Mouse (Mus musculus): ENCODE data around the gene Tenm4. TPM values are rescaled to one million over a fixed set of nuclear protein-coding genes. Genes with fewer than 3 reads are reported as not detected.

The Tenm4 gene
- polyA plus RNA-seq, 1 experiment from 2014 or later = 28.1 TPM

GRCm38 (mm10) chr7:96651626-96652341 lies 480.7 kb downstream of the Tenm4 start:
- H3K9ac ChIP-seq (replicated peaks; ENCODE audit: low read length) = no peak overlapping the region
- ATAC-seq (replicated peaks; ENCODE audit: insufficient number of reproducible peaks, low FRiP score, low TSS enrichment, low read depth) = peak; percentile 45; the same call in 1 of the 2 replicates

GRCm38 (mm10) chr7:96652844-96653243 lies 481.8 kb downstream of the Tenm4 start:
- ATAC-seq (replicated peaks; ENCODE audit: insufficient number of reproducible peaks, low FRiP score, low TSS enrichment, low read depth) = no peak
- DNase-seq (ENCODE audit: low spot score) = peak; percentile 66
- Histone ChIP-seq H3K9ac (replicated peaks; ENCODE audit: low read length) (no peak overlapping the region), H3K4me1 (ENCODE audit: control insufficient read depth, insufficient read depth, low read length) (peaks cover 24% of the 10 kb centered on the region), H3K27ac (replicated peaks; ENCODE audit: low read depth, low read length) (peak overlapping the region; percentile 56), H3K9me3 (replicated peaks; ENCODE audit: control insufficient read depth, low read length) (no peaks in the 10 kb centered on the region), H3K4me2 (ENCODE audit: low read depth, low read length) (no peak overlapping the region), H3K4me3 (ENCODE audit: low read depth, low read length) (no peak overlapping the region), H3K36me3 (replicated peaks; ENCODE audit: control insufficient read depth, insufficient read depth, low read depth, low read length) (no peaks in the 10 kb centered on the region), H3K27me3 (ENCODE audit: control insufficient read depth, insufficient read depth, low read length) (no peaks in the 10 kb centered on the region)
- WGBS = 15% methylated on average over 3 of the region's 3 CpGs

More at GRCm38 (mm10) chr7:96651626-96652341, 480.7 kb downstream of the Tenm4 start:
- Histone ChIP-seq H3K36me3 (replicated peaks; ENCODE audit: control insufficient read depth, insufficient read depth, low read depth, low read length) (no peaks in the 10 kb centered on the region), H3K9me3 (replicated peaks; ENCODE audit: control insufficient read depth, low read length) (no peaks in the 10 kb centered on the region), H3K4me3 (ENCODE audit: low read depth, low read length) (no peak overlapping the region), H3K4me1 (ENCODE audit: control insufficient read depth, insufficient read depth, low read length) (peaks cover 18% of the 10 kb centered on the region), H3K27me3 (ENCODE audit: control insufficient read depth, insufficient read depth, low read length) (no peaks in the 10 kb centered on the region), H3K4me2 (ENCODE audit: low read depth, low read length) (no peak overlapping the region), H3K27ac (replicated peaks; ENCODE audit: low read depth, low read length) (0 out of 2 replicates have a peak overlapping the region, but pooled peaks have one; percentile 22)
- no peak for DNase-seq (ENCODE audit: low spot score)
- 32% methylated on average over 6 of the region's 6 CpGs for WGBS

GRCm38 (mm10) chr7:96654206-96654605 lies 483.2 kb downstream of the Tenm4 start:
- ATAC-seq (replicated peaks; ENCODE audit: insufficient number of reproducible peaks, low FRiP score, low TSS enrichment, low read depth) = no peak
- no peak for DNase-seq (ENCODE audit: low spot score)
- WGBS = 60% methylated on average over 2 of the region's 2 CpGs
- Histone ChIP-seq H3K4me2 (ENCODE audit: low read depth, low read length) (no peak overlapping the region), H3K9ac (replicated peaks; ENCODE audit: low read length) (no peak overlapping the region), H3K36me3 (replicated peaks; ENCODE audit: control insufficient read depth, insufficient read depth, low read depth, low read length) (no peaks in the 10 kb centered on the region), H3K27me3 (ENCODE audit: control insufficient read depth, insufficient read depth, low read length) (no peaks in the 10 kb centered on the region), H3K9me3 (replicated peaks; ENCODE audit: control insufficient read depth, low read length) (no peaks in the 10 kb centered on the region), H3K27ac (replicated peaks; ENCODE audit: low read depth, low read length) (no peak overlapping the region), H3K4me3 (ENCODE audit: low read depth, low read length) (no peak overlapping the region), H3K4me1 (ENCODE audit: control insufficient read depth, insufficient read depth, low read length) (peaks cover 21% of the 10 kb centered on the region)

- DNase-seq (ENCODE audit: low spot score) (no peak), ATAC-seq (replicated peaks; ENCODE audit: insufficient number of reproducible peaks, low FRiP score, low TSS enrichment, low read depth) (no peak)
- no peaks in the 10 kb centered on the region for H3K36me3 ChIP-seq (replicated peaks; ENCODE audit: control insufficient read depth, insufficient read depth, low read depth, low read length)
- WGBS = 43% methylated on average over 3 of the region's 3 CpGs
- no peak overlapping the region for H3K9ac ChIP-seq (replicated peaks; ENCODE audit: low read length)
- no peak overlapping the region for H3K4me3 ChIP-seq (ENCODE audit: low read depth, low read length)
- no peak overlapping the region for H3K27ac ChIP-seq (replicated peaks; ENCODE audit: low read depth, low read length)
- no peaks in the 10 kb centered on the region for H3K9me3 ChIP-seq (replicated peaks; ENCODE audit: control insufficient read depth, low read length)
- H3K4me2 ChIP-seq (ENCODE audit: low read depth, low read length) = no peak overlapping the region
- H3K27me3 ChIP-seq (ENCODE audit: control insufficient read depth, insufficient read depth, low read length) = no peaks in the 10 kb centered on the region
- H3K4me1 ChIP-seq (ENCODE audit: control insufficient read depth, insufficient read depth, low read length) = peaks cover 21% of the 10 kb centered on the region
Observed at GRCm38 (mm10) chr7:96655096-96655716, 484.2 kb downstream of the Tenm4 start.

GRCm38 (mm10) chr7:96657101-96657830 lies 486.2 kb downstream of the Tenm4 start:
- H3K4me2 ChIP-seq (ENCODE audit: low read depth, low read length) = no peak overlapping the region; the same call in 1 of the 2 replicates

GRCm38 (mm10) chr7:96657857-96658580 lies 487.0 kb downstream of the Tenm4 start:
- peak overlapping the region; percentile 89; the same call in 1 of the 2 replicates for H3K27ac ChIP-seq (replicated peaks; ENCODE audit: low read depth, low read length)
- no peaks in the 10 kb centered on the region for H3K9me3 ChIP-seq (replicated peaks; ENCODE audit: control insufficient read depth, low read length)
- WGBS = 63% methylated on average over 11 of the region's 11 CpGs
- H3K4me2 ChIP-seq (ENCODE audit: low read depth, low read length) = no peak overlapping the region
- no peak overlapping the region for H3K4me3 ChIP-seq (ENCODE audit: low read depth, low read length)
- no peaks in the 10 kb centered on the region for H3K36me3 ChIP-seq (replicated peaks; ENCODE audit: control insufficient read depth, insufficient read depth, low read depth, low read length)
- H3K27me3 ChIP-seq (ENCODE audit: control insufficient read depth, insufficient read depth, low read length) = no peaks in the 10 kb centered on the region
- no peak overlapping the region for H3K9ac ChIP-seq (replicated peaks; ENCODE audit: low read length)
- ATAC-seq (replicated peaks; ENCODE audit: insufficient number of reproducible peaks, low FRiP score, low TSS enrichment, low read depth) (no peak), DNase-seq (ENCODE audit: low spot score) (no peak)
- H3K4me1 ChIP-seq (ENCODE audit: control insufficient read depth, insufficient read depth, low read length) = peaks cover 27% of the 10 kb centered on the region

More at GRCm38 (mm10) chr7:96657101-96657830, 486.2 kb downstream of the Tenm4 start:
- no peaks in the 10 kb centered on the region for H3K36me3 ChIP-seq (replicated peaks; ENCODE audit: control insufficient read depth, insufficient read depth, low read depth, low read length)
- WGBS = 4% methylated on average over 13 of the region's 13 CpGs
- H3K4me1 ChIP-seq (ENCODE audit: control insufficient read depth, insufficient read depth, low read length) = peaks cover 32% of the 10 kb centered on the region
- H3K27me3 ChIP-seq (ENCODE audit: control insufficient read depth, insufficient read depth, low read length) = no peaks in the 10 kb centered on the region
- H3K9me3 ChIP-seq (replicated peaks; ENCODE audit: control insufficient read depth, low read length) = no peaks in the 10 kb centered on the region
- H3K27ac ChIP-seq (replicated peaks; ENCODE audit: low read depth, low read length) = peak overlapping the region; percentile 89
- DNase-seq (ENCODE audit: low spot score) (peak; percentile 89), ATAC-seq (replicated peaks; ENCODE audit: insufficient number of reproducible peaks, low FRiP score, low TSS enrichment, low read depth) (peak; percentile 61)
- peak overlapping the region; percentile 32; the same call in 1 of the 2 replicates for H3K9ac ChIP-seq (replicated peaks; ENCODE audit: low read length)
- no peak overlapping the region for H3K4me3 ChIP-seq (ENCODE audit: low read depth, low read length)

GRCm38 (mm10) chr7:96660907-96661306 lies 489.9 kb downstream of the Tenm4 start:
- Histone ChIP-seq H3K9me3 (replicated peaks; ENCODE audit: control insufficient read depth, low read length) (no peaks in the 10 kb centered on the region), H3K27ac (replicated peaks; ENCODE audit: low read depth, low read length) (no peak overlapping the region; the same call in 1 of the 2 replicates), H3K36me3 (replicated peaks; ENCODE audit: control insufficient read depth, insufficient read depth, low read depth, low read length) (no peaks in the 10 kb centered on the region), H3K9ac (replicated peaks; ENCODE audit: low read length) (no peak overlapping the region), H3K4me1 (ENCODE audit: control insufficient read depth, insufficient read depth, low read length) (peaks cover 18% of the 10 kb centered on the region), H3K4me2 (ENCODE audit: low read depth, low read length) (no peak overlapping the region), H3K27me3 (ENCODE audit: control insufficient read depth, insufficient read depth, low read length) (no peaks in the 10 kb centered on the region), H3K4me3 (ENCODE audit: low read depth, low read length) (no peak overlapping the region)
- ATAC-seq (replicated peaks; ENCODE audit: insufficient number of reproducible peaks, low FRiP score, low TSS enrichment, low read depth) = peak; percentile 41; the same call in 1 of the 2 replicates
- WGBS = 62% methylated on average over 3 of the region's 3 CpGs
- no peak for DNase-seq (ENCODE audit: low spot score)

Data from embryonic facial prominence, embryonic 11.5 days (tissue).